Mouse (Mus musculus): ENCODE measurements around the gene Pex3. TPM values are rescaled to one million over a fixed set of nuclear protein-coding genes. Genes with fewer than 3 reads are reported as not detected.
"Not testable (repeated sequence)": the region's sequence is repeated elsewhere in the genome, so short reads cannot be mapped to it uniquely, and the experiment has no call there.

Pex3 gene
- total and polyA plus RNA-seq, 2 experiments from 2014 or later = 23.7 to 31.5 TPM

DNA sequence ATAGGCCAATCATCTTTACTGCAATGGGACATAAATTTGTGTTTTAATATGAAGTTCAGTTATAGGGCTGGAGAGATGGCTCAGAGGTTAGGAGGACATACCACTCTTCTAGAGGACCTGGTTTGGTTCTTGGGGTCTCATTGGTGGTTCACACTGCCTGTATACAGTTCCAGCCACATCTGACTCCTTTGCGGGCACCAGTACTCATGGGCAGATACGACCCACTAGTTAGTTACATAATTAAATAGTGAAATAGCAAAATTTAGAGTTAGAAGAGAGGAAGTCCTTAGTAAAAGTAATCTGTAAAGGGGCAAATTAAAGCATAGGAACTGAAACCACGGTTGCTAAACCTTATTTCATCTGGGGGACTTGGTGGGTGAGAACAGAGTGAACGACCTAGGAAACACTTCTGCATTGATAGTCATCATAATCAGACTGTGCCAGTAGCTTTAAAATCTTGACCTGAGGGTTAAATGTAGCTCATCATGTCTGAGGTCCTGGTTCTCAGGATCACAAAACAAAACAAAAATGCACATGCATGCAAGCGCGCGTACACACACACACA lies 13.1 kb downstream of the Pex3 start:
- Histone ChIP-seq H3K9ac (replicated peaks; ENCODE audit: low read length) (no peak overlapping the region), H3K36me3 (ENCODE audit: insufficient read depth, low read length) (peaks cover 15% of the 10 kb centered on the region), H3K9me3 (ENCODE audit: low read length) (no peaks in the 10 kb centered on the region), H3K4me2 (ENCODE audit: low read depth, low read length) (no peak overlapping the region), H3K27ac (no peak overlapping the region), H3K4me1 (ENCODE audit: insufficient read depth, low read length) (no peaks in the 10 kb centered on the region), H3K4me3 (ENCODE audit: low read length) (no peak overlapping the region), H3K27me3 (ENCODE audit: insufficient read depth, low read length) (no peaks in the 10 kb centered on the region)
- TF ChIP-seq CTCF (IDR thresholded peaks at IDR 0.05; ENCODE audit: low read depth) = no peak
- ATAC-seq (no peak), DNase-seq (ENCODE audit: low spot score) (no peak)
- WGBS = 92% methylated on average over 7 of the region's 7 CpGs

DNA sequence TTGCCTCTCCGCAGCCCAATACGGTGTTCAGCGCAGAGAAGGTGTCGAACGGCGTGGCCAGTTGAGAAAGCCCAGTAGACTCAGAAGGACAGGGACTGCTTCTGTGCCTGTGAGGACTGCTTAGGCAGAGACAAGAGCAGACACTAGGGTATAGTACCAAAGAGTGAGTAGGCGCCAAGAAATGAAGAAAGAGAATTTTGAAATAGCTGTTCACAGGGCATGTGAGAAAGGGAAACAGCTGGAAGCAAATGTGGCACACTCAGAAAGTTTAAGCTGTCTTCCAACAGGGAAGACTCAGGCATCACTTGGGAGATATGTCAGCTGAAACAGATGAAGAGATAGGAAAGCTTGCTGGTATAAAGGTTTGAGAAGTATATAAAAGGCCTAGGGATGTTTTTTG lies 16.2 kb downstream of the Pex3 start:
- TF ChIP-seq CTCF (IDR thresholded peaks at IDR 0.05; ENCODE audit: low read depth) = no peak
- DNase-seq (ENCODE audit: low spot score) (no peak), ATAC-seq (no peak)
- Histone ChIP-seq H3K9ac (replicated peaks; ENCODE audit: low read length) (no peak overlapping the region), H3K4me1 (ENCODE audit: insufficient read depth, low read length) (no peaks in the 10 kb centered on the region), H3K9me3 (ENCODE audit: low read length) (no peaks in the 10 kb centered on the region), H3K4me2 (ENCODE audit: low read depth, low read length) (no peak overlapping the region), H3K36me3 (ENCODE audit: insufficient read depth, low read length) (peaks cover 28% of the 10 kb centered on the region), H3K27me3 (ENCODE audit: insufficient read depth, low read length) (no peaks in the 10 kb centered on the region), H3K4me3 (ENCODE audit: low read length) (no peak overlapping the region), H3K27ac (no peak overlapping the region)
- WGBS = 97% methylated on average over 7 of the region's 7 CpGs

DNA sequence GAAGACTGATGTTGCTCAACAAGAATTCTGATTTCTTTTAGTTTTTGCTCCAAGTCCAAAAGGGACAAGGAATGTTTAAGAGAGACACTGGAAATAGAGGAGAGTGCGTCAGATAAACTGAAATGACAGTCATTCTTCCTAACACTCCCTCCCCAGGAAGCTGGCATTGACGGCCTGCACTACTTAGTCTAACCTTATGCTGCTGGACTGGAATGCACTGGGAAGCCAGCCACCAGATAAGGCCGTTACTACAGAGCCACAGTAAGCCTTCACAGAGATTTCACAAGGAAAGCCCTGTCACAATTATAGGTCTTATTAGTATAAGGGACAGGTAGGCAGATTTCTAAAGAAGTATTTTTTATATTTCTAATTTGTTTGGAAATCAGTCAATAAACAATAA lies 18.2 kb downstream of the Pex3 start:
- H3K36me3 ChIP-seq (ENCODE audit: insufficient read depth, low read length) = peaks cover 30% of the 10 kb centered on the region
- WGBS = 87% methylated on average over 3 of the region's 3 CpGs

DNA sequence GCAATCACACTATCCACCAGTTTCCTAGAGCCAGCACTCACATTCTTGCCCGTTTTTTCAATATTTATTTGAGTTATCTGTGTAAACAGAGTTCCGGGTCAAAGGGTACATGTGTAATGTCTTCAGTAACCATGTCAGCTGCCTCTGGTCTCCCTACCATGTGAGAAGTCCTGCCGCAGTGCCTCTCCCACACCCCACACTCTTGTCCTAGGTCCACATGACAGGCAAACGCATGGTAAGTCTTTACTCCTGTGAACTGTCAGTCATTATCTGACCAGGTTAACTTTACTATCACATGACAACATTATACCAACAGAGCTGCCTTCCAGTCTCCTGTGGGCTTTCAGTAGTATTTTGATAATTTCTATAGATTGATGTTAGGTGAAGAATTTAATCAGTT lies 24.8 kb downstream of the Pex3 start:
- ATAC-seq (no peak), DNase-seq (ENCODE audit: low spot score) (no peak)
- no peak overlapping the region for H3K4me2 ChIP-seq (ENCODE audit: low read depth, low read length)
- no peak for TF ChIP-seq CTCF (IDR thresholded peaks at IDR 0.05; ENCODE audit: low read depth)
- peaks cover 23% of the 10 kb centered on the region for H3K36me3 ChIP-seq (ENCODE audit: insufficient read depth, low read length)
- H3K4me3 ChIP-seq (ENCODE audit: low read length) = no peak overlapping the region
- 87% methylated on average over 4 of the region's 4 CpGs for WGBS
- no peak overlapping the region for H3K27ac ChIP-seq
- no peaks in the 10 kb centered on the region for H3K4me1 ChIP-seq (ENCODE audit: insufficient read depth, low read length)
- H3K9me3 ChIP-seq (ENCODE audit: low read length) = no peaks in the 10 kb centered on the region
- H3K9ac ChIP-seq (replicated peaks; ENCODE audit: low read length) = no peak overlapping the region
- H3K27me3 ChIP-seq (ENCODE audit: insufficient read depth, low read length) = no peaks in the 10 kb centered on the region

More for the DNA sequence above, 18.2 kb downstream of the Pex3 start:
- Histone ChIP-seq H3K9me3 (ENCODE audit: low read length) (no peaks in the 10 kb centered on the region), H3K27me3 (ENCODE audit: insufficient read depth, low read length) (no peaks in the 10 kb centered on the region), H3K9ac (replicated peaks; ENCODE audit: low read length) (no peak overlapping the region), H3K4me2 (ENCODE audit: low read depth, low read length) (no peak overlapping the region), H3K4me3 (ENCODE audit: low read length) (no peak overlapping the region), H3K27ac (no peak overlapping the region), H3K4me1 (ENCODE audit: insufficient read depth, low read length) (no peaks in the 10 kb centered on the region)
- DNase-seq (ENCODE audit: low spot score) (no peak), ATAC-seq (no peak)
- no peak for TF ChIP-seq CTCF (IDR thresholded peaks at IDR 0.05; ENCODE audit: low read depth)

DNA sequence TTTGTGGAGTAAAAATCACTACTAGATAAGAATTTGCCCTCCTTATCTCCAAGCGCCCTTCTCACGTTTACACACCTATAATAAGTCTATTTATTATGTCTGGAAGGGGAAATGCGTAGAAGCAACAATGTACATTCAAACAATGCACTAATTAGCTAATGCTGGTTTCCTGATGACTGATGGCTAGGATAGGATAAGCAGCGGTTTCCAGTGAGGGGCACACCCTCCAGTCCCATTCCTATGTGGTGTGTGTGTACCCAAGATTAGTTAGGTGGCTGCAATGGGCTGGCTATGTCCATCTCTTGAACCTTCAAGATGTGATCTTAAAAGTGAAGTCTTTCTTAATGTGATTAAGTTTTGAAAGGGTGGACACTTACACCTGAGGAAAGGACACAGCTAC lies 31.1 kb downstream of the Pex3 start:
- no peak overlapping the region for H3K4me2 ChIP-seq (ENCODE audit: low read depth, low read length)
- H3K27me3 ChIP-seq (ENCODE audit: insufficient read depth, low read length) = no peaks in the 10 kb centered on the region
- 88% methylated on average over 4 of the region's 4 CpGs for WGBS
- no peak for TF ChIP-seq CTCF (IDR thresholded peaks at IDR 0.05; ENCODE audit: low read depth)
- H3K4me1 ChIP-seq (ENCODE audit: insufficient read depth, low read length) = no peaks in the 10 kb centered on the region
- DNase-seq (ENCODE audit: low spot score) = no peak
- no peak overlapping the region for H3K27ac ChIP-seq
- H3K36me3 ChIP-seq (ENCODE audit: insufficient read depth, low read length) = peaks cover 4% of the 10 kb centered on the region
- no peak for ATAC-seq
- no peak overlapping the region for H3K4me3 ChIP-seq (ENCODE audit: low read length)
- H3K9ac ChIP-seq (replicated peaks; ENCODE audit: low read length) = no peak overlapping the region
- no peaks in the 10 kb centered on the region for H3K9me3 ChIP-seq (ENCODE audit: low read length)

DNA sequence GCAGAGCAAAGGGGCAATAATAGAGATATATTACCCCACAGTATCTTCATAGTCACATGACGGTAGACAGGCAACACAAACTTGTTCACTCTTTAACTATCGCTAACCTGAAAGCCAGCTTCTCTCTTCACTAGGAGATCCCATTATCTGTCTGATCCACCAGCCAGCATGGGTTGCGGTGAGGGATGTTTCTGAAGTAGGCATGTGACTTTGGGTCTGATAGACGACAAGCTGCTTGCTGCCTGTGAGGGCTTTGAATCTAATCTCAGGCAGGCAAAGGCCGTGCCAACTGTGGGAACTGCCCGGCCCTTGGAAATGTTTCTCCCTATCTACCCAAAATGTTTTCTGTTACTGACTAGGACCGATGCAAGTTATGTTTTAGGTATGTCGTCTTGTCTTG lies 50.6 kb downstream of the Pex3 start:
- ATAC-seq = no peak
- Histone ChIP-seq H3K4me3 (ENCODE audit: low read length) (no peak overlapping the region), H3K9me3 (ENCODE audit: low read length) (no peaks in the 10 kb centered on the region), H3K4me2 (ENCODE audit: low read depth, low read length) (peak overlapping the region; percentile 86; the same call in 1 of the 2 replicates), H3K27ac (no peak overlapping the region), H3K9ac (replicated peaks; ENCODE audit: low read length) (no peak overlapping the region), H3K36me3 (ENCODE audit: insufficient read depth, low read length) (no peaks in the 10 kb centered on the region), H3K4me1 (ENCODE audit: insufficient read depth, low read length) (0 out of 2 replicates have a peak, but pooled peaks cover 3% of the 10 kb centered on the region), H3K27me3 (ENCODE audit: insufficient read depth, low read length) (no peaks in the 10 kb centered on the region)
- 83% methylated on average over 8 of the region's 8 CpGs for WGBS
- no peak for DNase-seq (ENCODE audit: low spot score)
- no peak for TF ChIP-seq CTCF (IDR thresholded peaks at IDR 0.05; ENCODE audit: low read depth)

DNA sequence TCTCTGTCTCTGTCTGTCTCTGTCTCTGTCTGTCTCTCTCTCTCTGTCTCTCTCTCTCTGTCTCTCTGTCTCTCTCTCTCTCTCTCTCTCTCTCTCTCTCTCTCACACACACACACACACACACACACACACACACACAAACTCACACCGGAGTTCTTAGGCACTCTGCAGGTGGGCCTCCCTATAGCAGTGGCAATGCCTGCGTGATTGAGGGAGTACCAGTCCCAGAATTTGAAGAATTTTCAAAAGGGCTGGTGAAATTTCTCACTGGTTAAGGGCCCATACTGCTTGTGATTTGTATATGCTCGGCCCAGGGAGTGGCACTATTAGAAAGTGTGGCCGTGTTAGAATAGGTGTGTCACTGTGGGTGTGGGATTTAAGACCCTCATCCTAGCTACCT lies 51.4 kb downstream of the Pex3 start:
- not testable (repeated sequence) for H3K4me1 ChIP-seq (ENCODE audit: insufficient read depth, low read length); H3K27ac ChIP-seq; H3K9me3 ChIP-seq (ENCODE audit: low read length); H3K36me3 ChIP-seq (ENCODE audit: insufficient read depth, low read length); ATAC-seq; H3K27me3 ChIP-seq (ENCODE audit: insufficient read depth, low read length); DNase-seq (ENCODE audit: low spot score)
- peak overlapping the region; percentile 68 for H3K9ac ChIP-seq (replicated peaks; ENCODE audit: low read length)
- H3K4me2 ChIP-seq (ENCODE audit: low read depth, low read length) = peak overlapping the region; percentile 86
- H3K4me3 ChIP-seq (ENCODE audit: low read length) = peak overlapping the region; percentile 66
- WGBS = 46% methylated on average over 4 of the region's 4 CpGs

Measured in hindbrain, postnatal 0 days (tissue).